Mouse (Mus musculus) adrenal gland, adult 18-20 months (tissue): ENCODE data around the gene Tmem8b. TPM values are rescaled to one million over a fixed set of nuclear protein-coding genes. Genes with fewer than 3 reads are reported as not detected.

Experiments used
- DNase-seq, 2 experiments: peaks; one replicate each; pipeline ENCODE4 v3.0.0; 2021 to 2022; ENCODE audit warnings: low spot score in 2 of 2
- total RNA-seq, 2 experiments: library from RNA; stranded (reverse); gene quantifications; 1 replicate in 1 of 2; 2 replicates in 1 of 2; pipeline ENCODE4 v1.2.3; 2021

The Tmem8b gene
- total RNA-seq, 2 experiments from 2014 or later: 5.2 to 7.5 TPM

DNA sequence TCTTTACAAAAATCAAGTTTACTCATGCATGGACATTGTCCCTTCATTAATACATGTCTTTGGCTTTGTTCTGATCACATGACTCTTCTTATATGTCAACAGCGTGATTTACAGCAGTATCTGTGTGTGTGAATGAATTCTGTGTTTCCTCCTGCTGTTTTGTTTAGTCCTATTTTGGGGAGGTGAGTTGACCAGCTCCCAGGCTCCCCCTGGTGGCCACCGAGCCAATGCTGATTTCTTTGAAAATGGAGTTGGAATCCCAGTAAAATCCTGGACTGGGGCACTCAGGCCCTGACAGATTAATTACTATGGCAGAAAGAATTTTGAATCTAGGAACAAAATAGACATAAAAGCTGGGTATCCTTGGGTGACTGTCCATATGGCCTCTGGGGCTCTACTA is 43.0 kb downstream of the Tmem8b start:
- DNase-seq: peak; percentile 84 to 90

DNA sequence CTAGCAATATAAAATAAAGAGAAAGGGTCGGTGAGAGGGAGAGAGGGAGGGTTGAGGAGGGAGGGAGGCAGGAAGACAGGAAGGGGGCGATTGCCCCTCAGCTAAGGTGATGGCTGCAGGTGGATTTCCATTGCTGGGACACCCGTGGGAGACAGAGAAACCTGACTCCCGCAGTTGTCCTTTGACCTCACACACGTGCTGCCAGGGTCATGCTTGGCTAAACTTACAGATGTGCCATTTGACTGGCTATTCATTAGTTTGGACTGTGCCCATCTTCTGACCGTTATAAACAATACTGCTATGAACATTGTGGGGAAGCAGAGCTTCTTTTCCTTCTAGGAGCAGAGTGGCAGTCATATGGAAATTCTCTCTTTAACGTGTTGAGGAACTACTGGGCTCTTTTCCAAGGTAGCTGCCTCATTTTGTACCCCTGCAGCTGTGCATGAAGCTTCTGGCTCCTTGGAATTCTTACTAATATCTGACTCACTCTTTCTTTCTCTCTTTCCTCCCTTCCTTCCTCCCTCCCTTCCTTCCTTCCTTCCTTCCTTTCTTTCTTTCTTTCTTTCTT is 45.0 kb downstream of the Tmem8b start:
- no peak for DNase-seq

DNA sequence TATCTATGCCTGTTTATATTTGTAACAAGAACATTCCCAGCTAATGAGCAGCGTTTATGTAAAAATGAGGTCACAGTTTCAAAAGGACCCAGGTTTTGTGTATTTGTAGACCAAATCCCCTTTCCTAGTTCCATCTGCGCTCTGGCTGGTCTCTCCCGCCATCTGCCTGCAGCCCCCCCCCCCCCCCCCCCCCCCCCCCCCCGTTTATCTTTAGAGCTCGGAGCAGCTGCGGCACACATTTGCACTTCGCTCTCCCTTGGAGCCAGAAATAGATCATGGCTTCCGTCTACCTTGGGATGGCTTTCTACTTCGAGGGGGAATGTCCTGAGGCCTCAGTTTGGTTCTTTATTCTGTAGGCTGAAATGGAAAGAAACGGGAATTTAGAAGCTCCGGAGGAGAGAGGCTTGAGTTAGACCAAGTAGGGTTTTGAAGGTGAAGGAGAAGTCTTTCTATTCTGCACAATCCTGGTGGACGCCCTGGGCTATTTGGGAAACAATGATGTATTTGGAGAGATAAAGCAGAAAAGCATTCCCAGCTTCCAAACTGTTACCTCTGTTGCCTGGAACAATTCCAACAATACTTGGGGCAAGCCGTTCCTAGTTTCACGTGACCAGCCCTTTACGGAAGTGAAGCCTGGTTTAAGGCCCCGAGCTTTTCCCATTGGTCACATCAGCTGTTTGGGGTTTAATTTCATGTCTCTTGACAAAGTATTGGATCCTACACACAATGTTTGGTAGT is 51.9 kb downstream of the Tmem8b start:
- no peak for DNase-seq

DNA sequence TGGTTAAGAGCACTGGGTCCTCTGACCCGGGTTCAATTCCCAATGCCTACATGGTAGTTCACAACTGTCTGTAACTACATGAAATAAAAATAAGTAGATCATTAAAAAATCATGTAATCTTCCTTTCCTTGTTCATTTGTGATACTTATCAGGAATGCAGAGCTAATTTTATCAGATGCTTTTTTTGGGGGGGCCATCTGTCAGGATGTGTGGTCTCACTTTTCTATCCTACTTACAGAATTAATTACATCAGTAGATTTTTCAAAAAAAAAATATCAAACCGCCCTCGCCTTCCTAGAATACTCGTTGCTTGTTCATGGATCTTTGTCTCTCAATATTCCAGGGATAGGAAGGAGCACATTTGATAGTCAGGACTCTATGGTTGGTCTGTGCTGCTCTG is 53.4 kb downstream of the Tmem8b start:
- no peak for DNase-seq

GRCm38 (mm10) chr4:43724764-43725163 is 56.0 kb downstream of the Tmem8b start:
- peak in 1 of 2 experiments; percentile 49 for DNase-seq

- no peak for DNase-seq
Observed at GRCm38 (mm10) chr4:43726228-43726993, 57.6 kb downstream of the Tmem8b start.

- DNase-seq: peak in 1 of 2 experiments; percentile 54
Observed at GRCm38 (mm10) chr4:43726995-43727394, 58.2 kb downstream of the Tmem8b start, which contains the start of gene Hrct1. Gene Hrct1 (plus strand): TSS chr4:43727188.

DNA sequence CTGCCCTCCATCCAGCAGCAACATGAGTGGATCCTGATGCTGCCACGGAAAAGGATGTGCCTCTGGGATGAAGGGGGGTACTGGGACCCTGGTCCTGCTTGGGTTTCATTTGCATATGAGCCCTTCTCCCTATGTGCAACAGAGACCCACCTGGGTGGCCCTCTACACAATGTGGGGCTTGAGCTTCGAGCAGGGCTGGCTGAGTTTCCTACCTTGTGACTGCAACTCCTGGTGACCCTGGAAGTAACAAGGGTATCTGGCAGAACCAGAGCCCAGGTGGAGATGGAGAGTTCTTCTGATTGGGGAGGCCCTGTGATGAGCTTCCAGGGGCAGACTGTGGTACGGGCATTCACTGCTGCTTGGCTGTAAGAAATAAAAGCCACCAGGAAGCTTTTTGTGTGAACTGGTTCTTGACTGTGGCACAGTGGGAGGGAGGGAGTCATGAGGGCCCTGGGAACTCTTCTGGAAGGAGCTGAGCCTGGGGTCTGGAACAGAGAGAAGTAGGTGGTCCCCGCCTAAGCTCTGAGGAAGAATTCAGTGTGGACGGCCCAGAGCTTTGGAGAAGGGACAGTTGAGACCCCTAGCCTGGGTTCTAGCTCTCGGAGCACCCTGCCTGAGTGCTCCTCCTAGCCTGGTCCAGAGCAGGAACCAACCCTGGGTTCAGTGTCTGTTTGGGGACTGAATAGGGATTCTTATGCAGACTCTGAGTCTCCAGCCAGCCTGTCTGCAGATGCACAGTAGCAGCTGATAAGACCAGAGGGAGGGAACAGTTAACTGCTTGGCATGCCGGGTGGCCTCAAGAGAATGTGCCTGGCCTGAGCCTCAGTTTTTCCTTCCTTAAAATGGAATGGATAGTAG is 59.2 kb downstream of the Tmem8b start:
- no peak for DNase-seq

- peak; percentile 27 to 46 for DNase-seq
Observed at GRCm38 (mm10) chr4:43728576-43728954, 59.8 kb downstream of the Tmem8b start.

DNA sequence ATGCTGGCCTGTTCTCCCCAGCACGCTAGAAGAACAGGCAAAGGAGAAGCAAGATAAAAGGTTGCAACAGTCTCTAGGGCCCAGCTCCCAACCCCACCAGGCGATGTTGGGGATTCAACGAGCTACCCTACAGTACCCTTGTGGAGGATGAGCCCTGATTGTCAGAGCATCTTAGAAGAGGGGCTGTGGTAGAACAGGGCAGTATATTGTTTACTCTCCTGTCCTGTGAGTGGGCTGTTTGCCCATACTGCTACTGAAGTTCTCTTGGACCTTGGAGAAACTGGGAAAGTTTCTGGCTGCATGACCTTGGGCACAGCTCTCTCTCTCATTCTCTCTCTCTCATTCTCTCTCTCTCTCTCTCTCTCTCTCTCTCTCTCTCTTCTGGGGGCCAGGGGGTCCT is 60.4 kb downstream of the Tmem8b start:
- DNase-seq: no peak

- no peak for DNase-seq
Observed at GRCm38 (mm10) chr4:43729794-43730550, 61.2 kb downstream of the Tmem8b start, which contains the start of gene Spaar. Gene Spaar (plus strand): TSS chr4:43730034.

- no peak for DNase-seq
Observed at GRCm38 (mm10) chr4:43730750-43731297, 62.1 kb downstream of the Tmem8b start.

- DNase-seq: no peak
Observed at GRCm38 (mm10) chr4:43732171-43732570, 63.4 kb downstream of the Tmem8b start.

DNA sequence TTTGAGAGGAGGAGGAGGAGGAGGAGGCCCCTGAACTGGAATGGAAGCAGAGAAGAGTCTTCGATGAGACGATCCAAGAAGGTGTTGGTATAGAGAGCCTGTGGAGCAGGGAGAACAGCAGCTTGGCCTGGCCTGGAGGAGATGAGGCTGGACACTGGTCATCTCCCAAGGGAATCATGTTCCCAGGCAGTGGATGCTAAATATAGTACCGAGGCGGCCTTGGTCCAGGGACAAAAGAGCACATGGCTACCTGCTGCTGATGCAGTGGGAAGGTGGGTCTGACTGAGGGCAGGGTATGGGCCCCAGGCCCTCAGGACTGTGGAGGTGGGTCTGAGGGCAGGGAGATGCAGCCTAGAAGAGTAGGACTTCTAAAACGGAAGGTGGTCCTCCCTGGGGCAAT is 64.4 kb downstream of the Tmem8b start:
- DNase-seq: no peak

DNA sequence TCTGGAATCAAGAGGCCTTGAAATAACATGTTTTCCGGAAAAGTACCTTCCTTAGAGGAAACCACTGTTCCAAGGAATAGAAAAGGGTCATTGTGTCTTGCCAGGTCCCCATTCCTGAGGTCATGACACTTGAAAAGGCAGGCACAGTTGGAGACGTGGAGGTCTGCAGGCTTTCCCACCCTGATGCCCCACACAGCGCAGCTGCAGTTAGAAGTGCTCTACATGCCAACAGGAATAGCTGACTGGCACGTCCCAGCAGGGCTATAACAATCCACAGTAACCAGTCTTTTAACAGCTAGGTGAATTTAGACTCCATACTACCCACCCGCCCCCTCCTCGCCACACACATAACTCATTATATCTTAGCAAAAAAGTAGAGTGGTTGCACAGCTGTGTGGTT is 68.4 kb downstream of the Tmem8b start:
- DNase-seq: no peak

- no peak for DNase-seq
Observed at GRCm38 (mm10) chr4:43738989-43739674, 70.4 kb downstream of the Tmem8b start.

- DNase-seq: peak in 1 of 2 experiments; percentile 15
Observed at GRCm38 (mm10) chr4:43741526-43741925, 72.8 kb downstream of the Tmem8b start.
